Mouse (Mus musculus): ENCODE data around the gene Igf2bp3.

Gene Igf2bp3

DNA sequence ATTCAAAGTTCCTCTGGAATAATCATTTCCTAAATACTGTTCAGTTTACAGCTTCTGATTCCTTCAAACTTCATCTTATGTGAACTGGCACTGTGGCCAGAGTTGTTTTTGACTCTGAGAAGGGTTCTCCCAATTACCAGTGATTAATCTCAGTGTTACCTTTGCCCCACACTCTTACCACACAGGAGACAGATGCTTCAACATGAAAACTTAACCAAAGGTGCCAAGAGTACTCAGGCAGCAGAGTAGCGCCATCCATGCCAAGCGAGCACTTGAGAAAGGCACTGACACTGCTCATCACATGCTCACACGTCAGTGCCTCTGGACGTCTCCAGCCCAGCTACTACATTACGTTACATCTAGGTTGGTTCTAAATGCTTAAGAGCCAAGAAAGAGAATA lies 43.5 kb downstream of the Igf2bp3 start:
- ChIA-PET POLR2A (interaction anchor here in 3 of 4 experiments (0.6 to 6.0 kb wide), 12 partner anchors 9 to 98 kb away, joined by 3 to 20 read pairs (median 3); partner anchors contain the start of genes Igf2bp3 (in 1 of the 3) and Malsu1 (in 1 of the 3)), CTCF (interaction anchor here in 1 of 4 experiments (0.7 kb wide), 1 partner anchor 186 kb away, joined by 4 read pairs; no protein-coding TSS in a partner anchor)

DNA sequence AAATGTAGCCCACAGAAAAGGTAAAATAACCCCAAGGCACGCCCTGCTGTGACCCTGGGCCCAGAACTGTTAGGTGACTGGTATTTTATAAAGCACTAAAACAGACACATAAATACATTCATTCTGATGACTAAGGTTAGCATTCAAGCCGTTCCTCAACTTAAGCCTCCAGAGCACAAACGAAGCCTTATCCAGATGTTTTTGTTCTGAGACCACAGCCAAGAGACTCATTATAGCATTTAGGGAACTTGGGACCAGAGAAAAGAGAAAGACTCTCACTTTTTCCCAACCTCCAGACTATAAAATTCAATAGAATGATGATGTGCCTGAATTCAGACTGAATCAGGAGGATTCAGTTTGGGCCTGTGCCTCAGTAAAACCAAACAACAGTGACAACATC lies 46.1 kb downstream of the Igf2bp3 start:
- ChIA-PET POLR2A (interaction anchor here in 2 of 4 experiments (0.8 to 1.9 kb wide), 6 partner anchors 9 to 95 kb away, joined by 3 to 6 read pairs (median 4); partner anchors contain the start of gene Malsu1 (in 1 of the 2)), CTCF (interaction anchor here in 2 of 4 experiments (0.6 to 0.8 kb wide), 2 partner anchors 19 to 312 kb away, joined by 3 read pairs; no protein-coding TSS in a partner anchor)

DNA sequence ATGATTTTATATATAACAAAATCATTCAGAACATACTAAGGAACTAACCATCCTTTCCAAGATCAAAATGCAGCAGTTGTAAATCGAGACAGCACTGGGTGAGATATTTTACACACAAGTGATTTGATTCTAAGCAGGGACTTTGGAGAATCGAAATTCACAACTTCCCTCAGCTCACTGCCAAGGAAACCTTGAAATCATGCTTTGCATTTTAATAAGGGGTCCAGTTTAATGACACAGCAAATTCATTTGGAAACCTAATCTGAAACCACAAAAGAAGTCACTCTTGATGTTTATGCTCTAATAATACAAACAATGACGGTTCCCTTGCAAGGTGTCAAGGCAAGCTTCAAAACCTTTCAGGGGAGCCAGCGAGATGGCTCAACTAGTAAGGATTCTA lies 47.4 kb downstream of the Igf2bp3 start:
- CTCF ChIA-PET: interaction anchor here in 1 of 4 experiments (1.0 kb wide), 1 partner anchor 20 kb away, joined by 4 read pairs; no protein-coding TSS in a partner anchor
- POLR2A ChIA-PET: interaction anchor here in 3 of 4 experiments (0.5 to 3.4 kb wide), 8 partner anchors 9 to 210 kb away, joined by 3 to 18 read pairs (median 4); no protein-coding TSS in a partner anchor

DNA sequence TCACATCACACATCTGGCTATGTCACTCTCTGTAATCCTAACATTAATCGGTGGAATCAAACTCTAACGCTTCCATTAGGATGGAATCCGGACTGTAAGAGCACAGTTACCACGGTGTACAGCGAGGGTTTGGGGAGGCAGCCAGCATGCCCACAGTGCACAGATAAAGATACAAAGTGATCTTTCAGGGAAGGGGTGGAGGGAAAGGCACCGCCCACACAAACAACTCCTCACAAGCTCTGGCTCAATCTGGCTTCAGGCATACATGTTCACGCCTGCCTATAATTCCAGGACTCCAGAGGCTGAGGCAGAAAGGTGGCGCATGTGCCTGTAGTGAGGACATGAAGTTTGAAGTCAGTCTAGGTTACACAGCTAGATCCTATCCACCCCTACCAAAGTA lies 48.4 kb downstream of the Igf2bp3 start:
- POLR2A ChIA-PET: interaction anchor here in 2 of 4 experiments (0.6 to 3.4 kb wide), 10 partner anchors 9 to 315 kb away, joined by 3 to 18 read pairs (median 7); partner anchors contain the start of genes Fam221a (in 1 of the 2) and Malsu1 (in 1 of the 2)
- CTCF ChIA-PET: no interaction called here

- CTCF ChIA-PET: interaction anchor here in 2 of 4 experiments (1.1 to 1.3 kb wide), 3 partner anchors 15 to 22 kb away, joined by 3 to 10 read pairs (median 4); no protein-coding TSS in a partner anchor
Observed at GRCm38 (mm10) chr6:49165855-49166254, 48.9 kb downstream of the Igf2bp3 start.

GRCm38 (mm10) chr6:49165101-49165500 lies 49.7 kb downstream of the Igf2bp3 start:
- POLR2A ChIA-PET: interaction anchor here in 3 of 4 experiments (0.6 to 3.4 kb wide), 54 partner anchors 8 to 202 kb away, joined by 3 to 18 read pairs (median 4); partner anchors contain the start of genes Malsu1 (in 3 of the 3), Fam221a (in 2 of the 3) and Tra2a (in 1 of the 3)

More at GRCm38 (mm10) chr6:49165855-49166254, 48.9 kb downstream of the Igf2bp3 start:
- POLR2A ChIA-PET: interaction anchor here in 2 of 4 experiments (0.7 to 3.4 kb wide), 31 partner anchors 9 to 143 kb away, joined by 3 to 18 read pairs (median 6); partner anchors contain the start of genes Malsu1 (in 2 of the 2) and Tra2a (in 1 of the 2)

GRCm38 (mm10) chr6:49164701-49165100 lies 50.1 kb downstream of the Igf2bp3 start:
- POLR2A ChIA-PET: interaction anchor here in 3 of 4 experiments (0.6 to 3.4 kb wide), 46 partner anchors 8 to 203 kb away, joined by 3 to 18 read pairs (median 5); partner anchors contain the start of genes Malsu1 (in 3 of the 3), Fam221a (in 2 of the 3) and Tra2a (in 1 of the 3)

More at GRCm38 (mm10) chr6:49165101-49165500, 49.7 kb downstream of the Igf2bp3 start:
- CTCF ChIA-PET: interaction anchor here in 3 of 4 experiments (0.5 to 1.3 kb wide), 6 partner anchors 15 to 1149 kb away, joined by 3 to 10 read pairs (median 4); no protein-coding TSS in a partner anchor

GRCm38 (mm10) chr6:49159971-49160370 lies 54.8 kb downstream of the Igf2bp3 start:
- ChIA-PET POLR2A (interaction anchor here in 1 of 4 experiments (1.3 kb wide), 1 partner anchor 12 kb away, joined by 3 read pairs; no protein-coding TSS in a partner anchor), CTCF (no interaction called here)

More at GRCm38 (mm10) chr6:49164701-49165100, 50.1 kb downstream of the Igf2bp3 start:
- CTCF ChIA-PET: interaction anchor here in 3 of 4 experiments (0.5 to 1.3 kb wide), 5 partner anchors 16 to 1148 kb away, joined by 3 to 10 read pairs (median 4); no protein-coding TSS in a partner anchor

DNA sequence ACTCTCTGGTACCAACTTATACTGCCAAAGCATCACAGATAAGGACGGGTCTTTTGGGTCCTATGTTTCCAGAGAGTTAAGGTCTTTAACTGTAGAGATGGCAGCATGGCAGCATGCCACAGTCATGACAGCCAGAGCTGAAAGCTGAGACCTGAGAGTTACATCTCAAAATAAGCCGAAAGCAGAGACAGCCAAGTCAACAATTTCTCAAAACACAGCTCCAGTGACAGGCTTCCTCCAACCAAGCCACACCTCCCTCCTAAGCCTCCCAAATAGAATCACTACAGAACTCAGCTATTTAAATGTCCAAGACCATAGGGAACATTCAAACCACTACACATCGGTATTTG lies 58.0 kb downstream of the Igf2bp3 start:
- CTCF ChIA-PET: interaction anchor here in 2 of 4 experiments (0.6 to 1.2 kb wide), 2 partner anchors 30 to 405 kb away, joined by 3 to 4 read pairs; no protein-coding TSS in a partner anchor
- POLR2A ChIA-PET: interaction anchor here in 2 of 4 experiments (0.5 to 2.2 kb wide), 8 partner anchors 8 to 62 kb away, joined by 3 to 7 read pairs (median 4); no protein-coding TSS in a partner anchor

DNA sequence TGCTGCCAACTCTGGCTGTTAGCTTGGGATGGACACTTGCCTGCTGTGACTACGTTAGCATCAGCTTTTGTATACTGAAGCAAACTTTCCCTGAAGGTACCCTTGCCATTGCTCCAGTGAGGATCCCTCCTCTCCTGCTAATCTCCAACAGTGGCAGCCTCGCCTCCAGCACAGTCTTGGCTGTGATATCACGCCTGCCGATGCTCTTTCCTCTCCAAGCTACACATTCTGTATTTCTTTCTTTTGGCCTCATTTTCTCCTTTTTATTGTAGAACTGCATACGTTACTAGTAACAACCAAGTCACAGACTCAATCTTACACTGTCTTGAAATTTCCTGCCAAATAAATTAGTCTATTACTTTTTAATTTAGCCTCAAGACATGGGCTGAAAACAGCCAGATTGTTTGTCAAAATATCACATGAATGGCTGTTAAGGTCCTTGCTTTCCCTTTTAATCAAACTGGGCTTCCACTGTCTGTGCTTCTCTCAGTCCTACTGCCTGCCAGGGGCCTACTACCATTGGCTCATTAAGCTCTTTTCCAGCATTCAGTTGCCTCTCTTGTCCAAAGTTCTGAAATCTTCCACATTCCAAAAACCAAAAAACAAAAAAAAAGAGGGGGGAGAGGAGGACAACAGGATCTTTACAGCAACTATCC lies 58.5 kb downstream of the Igf2bp3 start:
- ChIA-PET CTCF (interaction anchor here in 2 of 4 experiments (0.6 to 1.2 kb wide), 2 partner anchors 31 to 405 kb away, joined by 3 to 4 read pairs; no protein-coding TSS in a partner anchor), POLR2A (interaction anchor here in 3 of 4 experiments (0.5 to 2.1 kb wide), 9 partner anchors 9 to 63 kb away, joined by 3 to 6 read pairs (median 4); no protein-coding TSS in a partner anchor)

GRCm38 (mm10) chr6:49151465-49151864 lies 63.3 kb downstream of the Igf2bp3 start:
- CTCF ChIA-PET: interaction anchor here (0.6 to 1.8 kb wide), 8 partner anchors 9 to 533 kb away, joined by 3 to 6 read pairs (median 4); no protein-coding TSS in a partner anchor
- POLR2A ChIA-PET: interaction anchor here in 3 of 4 experiments (0.5 to 3.3 kb wide), 33 partner anchors 8 to 113 kb away, joined by 3 to 24 read pairs (median 4); partner anchors contain the start of genes Malsu1 (in 2 of the 3) and Tra2a (in 1 of the 3)

GRCm38 (mm10) chr6:49150349-49151229 lies 64.2 kb downstream of the Igf2bp3 start:
- POLR2A ChIA-PET: interaction anchor here in 3 of 4 experiments (0.7 to 3.3 kb wide), 26 partner anchors 7 to 671 kb away, joined by 3 to 24 read pairs (median 6); partner anchors contain the start of genes Malsu1 (in 1 of the 3) and Tra2a (in 1 of the 3)

GRCm38 (mm10) chr6:49149202-49149930 lies 65.4 kb downstream of the Igf2bp3 start:
- ChIA-PET CTCF (interaction anchor here in 1 of 4 experiments (0.8 to 1.6 kb wide), 2 partner anchors 12 to 24 kb away, joined by 3 to 5 read pairs; no protein-coding TSS in a partner anchor), POLR2A (interaction anchor here in 2 of 4 experiments (1.0 to 3.3 kb wide), 6 partner anchors 9 to 76 kb away, joined by 3 to 18 read pairs (median 5); partner anchors contain the start of gene Malsu1 (in 1 of the 2))

More at GRCm38 (mm10) chr6:49150349-49151229, 64.2 kb downstream of the Igf2bp3 start:
- CTCF ChIA-PET: interaction anchor here (0.5 to 1.8 kb wide), 7 partner anchors 8 to 141 kb away, joined by 3 to 5 read pairs (median 4); no protein-coding TSS in a partner anchor

- ChIA-PET CTCF (interaction anchor here in 1 of 4 experiments (0.8 kb wide), 1 partner anchor 24 kb away, joined by 3 read pairs; no protein-coding TSS in a partner anchor), POLR2A (interaction anchor here in 2 of 4 experiments (1.0 to 1.4 kb wide), 2 partner anchors 49 to 75 kb away, joined by 3 to 4 read pairs; partner anchors contain the start of gene Malsu1 (in 1 of the 2))
Observed at GRCm38 (mm10) chr6:49148781-49149180, 66.0 kb downstream of the Igf2bp3 start.

DNA sequence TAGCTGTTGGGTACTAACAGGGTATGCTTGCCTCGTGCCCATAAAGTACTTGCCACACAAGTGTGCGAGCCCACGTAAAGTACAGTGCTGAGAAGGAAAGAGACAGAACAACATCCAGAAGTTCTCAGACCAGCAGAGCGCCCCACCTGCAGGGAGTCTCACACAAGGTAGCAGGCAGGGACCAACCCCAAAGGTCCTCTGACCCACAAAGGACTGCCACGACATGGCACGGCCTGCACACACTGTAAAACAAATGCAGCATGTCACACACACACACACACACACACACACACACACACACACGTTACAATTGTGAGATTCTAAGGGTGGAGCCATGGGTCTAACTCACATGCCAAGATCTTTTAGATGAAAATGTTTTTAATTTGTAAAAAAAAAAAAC lies 66.4 kb downstream of the Igf2bp3 start:
- CTCF ChIA-PET: no interaction called here

DNA sequence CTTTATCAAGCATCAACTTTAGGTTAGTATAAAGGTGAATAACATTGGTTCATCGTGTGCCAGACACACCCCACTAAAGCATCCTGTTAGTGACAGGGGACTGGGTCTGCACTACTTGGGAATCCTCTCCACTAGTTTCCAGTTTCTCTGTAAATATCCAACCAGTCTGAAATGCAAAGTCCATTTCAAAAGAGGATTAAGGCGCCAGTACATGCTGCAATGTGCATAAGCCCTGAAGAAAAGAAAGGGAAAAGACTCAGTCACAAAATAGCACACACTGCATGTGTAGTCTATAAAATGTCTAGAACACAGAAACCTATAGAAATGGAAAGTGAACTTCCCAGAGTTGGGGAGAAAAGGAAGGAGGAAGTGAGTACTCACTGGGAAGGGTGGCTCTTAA lies 68.3 kb downstream of the Igf2bp3 start:
- CTCF ChIA-PET: no interaction called here
- POLR2A ChIA-PET: interaction anchor here in 2 of 4 experiments (0.6 to 1.8 kb wide), 9 partner anchors 9 to 123 kb away, joined by 3 to 8 read pairs (median 3); partner anchors contain the start of genes Malsu1 (in 1 of the 2) and Tra2a (in 1 of the 2)

More for the DNA sequence above, 66.4 kb downstream of the Igf2bp3 start:
- POLR2A ChIA-PET: interaction anchor here in 2 of 4 experiments (0.7 to 1.8 kb wide), 3 partner anchors 11 to 58 kb away, joined by 3 to 8 read pairs (median 4); no protein-coding TSS in a partner anchor

All from embryonic stem cell, embryonic (primary cell).